Mouse (Mus musculus): ENCODE measurements around the gene Runx2. TPM values are rescaled to one million over a fixed set of nuclear protein-coding genes. Genes with fewer than 3 reads are reported as not detected.

Runx2 gene
- total RNA-seq, 2 experiments from 2014 or later, result 6.1 to 6.6 TPM

DNA sequence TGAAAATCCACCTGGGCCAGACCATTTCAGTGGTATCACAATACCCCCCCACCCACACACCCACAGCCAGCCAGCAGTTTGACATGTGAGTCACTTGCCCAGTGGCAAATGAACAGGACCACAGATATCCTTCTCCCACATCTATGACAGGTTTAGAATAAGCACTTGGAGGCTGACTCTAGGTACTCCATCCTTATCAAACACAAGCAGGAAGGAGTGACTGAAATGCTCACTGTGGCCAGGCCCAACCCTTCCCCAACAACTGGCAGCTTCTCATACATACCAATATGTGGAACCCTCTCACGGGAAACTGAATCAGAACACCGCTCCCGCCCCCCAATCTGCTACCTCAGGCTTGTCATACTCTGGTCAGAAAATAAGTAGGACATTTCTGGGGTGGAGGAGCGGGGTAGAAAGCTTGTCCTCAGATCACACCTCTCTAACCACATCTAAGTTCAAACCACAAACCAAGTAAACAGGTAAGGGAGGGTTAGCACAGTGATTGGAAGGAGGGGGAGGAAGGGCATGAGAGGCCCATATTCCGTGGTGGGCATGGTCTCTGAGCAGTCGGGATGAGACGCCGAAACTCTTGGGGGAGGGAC, 245.5 kb downstream of the Runx2 start:
- DNase-seq (ENCODE audit: low spot score in 2 of 2), result no peak
- intact Hi-C loops (cut with DNase I), result no loop called here

DNA sequence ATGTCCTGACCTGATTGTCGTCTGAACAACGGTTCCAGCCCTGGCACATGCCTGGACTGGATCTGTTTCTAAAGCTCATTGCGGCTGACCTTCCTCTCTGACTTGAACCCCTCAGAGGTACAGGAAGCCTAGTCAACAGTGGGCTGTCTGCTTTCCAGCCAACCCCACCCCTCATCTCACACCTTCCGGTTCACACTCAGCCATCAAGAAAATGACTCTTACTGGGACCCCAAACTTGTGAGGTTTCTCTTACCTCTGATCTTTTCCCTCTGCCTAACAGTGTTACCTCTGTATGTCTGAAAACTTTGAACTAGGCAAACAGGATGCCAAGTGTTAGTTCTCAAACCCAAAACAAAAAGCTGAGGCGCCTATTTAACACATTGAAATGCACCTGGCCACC, 247.6 kb downstream of the Runx2 start:
- DNase-seq (ENCODE audit: low spot score in 2 of 2), result no peak
- intact Hi-C loops (cut with DNase I), result no loop called here

DNA sequence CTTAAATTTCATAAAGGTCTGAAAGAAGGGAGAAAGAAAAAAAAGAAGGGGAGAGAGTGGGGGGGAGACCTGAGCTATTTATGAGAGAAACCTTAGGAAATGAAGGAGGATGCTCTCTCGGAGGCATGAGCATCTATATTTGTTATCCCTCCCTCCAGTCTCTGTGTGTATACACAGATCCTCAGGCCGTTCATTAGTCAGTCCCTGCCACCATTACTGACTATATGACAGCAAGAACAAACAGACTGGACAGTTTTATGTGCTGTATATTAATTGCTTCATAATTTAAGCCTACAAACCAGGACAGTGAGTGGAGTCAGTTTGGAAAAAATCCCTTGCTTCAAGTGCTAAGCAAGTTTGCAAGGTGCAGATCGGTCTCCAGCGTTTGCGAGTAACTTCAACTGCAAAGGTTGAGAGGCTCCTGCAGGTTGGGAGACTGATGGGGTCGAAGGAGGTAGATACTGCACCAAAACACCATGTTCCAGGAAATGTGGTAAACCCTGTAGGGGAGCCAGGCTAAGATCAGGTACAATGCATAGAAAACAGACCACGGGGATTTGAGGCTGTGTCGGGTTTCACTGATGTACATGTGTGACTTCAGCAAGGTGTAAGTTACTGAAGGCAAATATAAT, 248.6 kb downstream of the Runx2 start:
- DNase-seq (ENCODE audit: low spot score in 2 of 2), result no peak
- intact Hi-C loops (cut with DNase I), result no loop called here

DNA sequence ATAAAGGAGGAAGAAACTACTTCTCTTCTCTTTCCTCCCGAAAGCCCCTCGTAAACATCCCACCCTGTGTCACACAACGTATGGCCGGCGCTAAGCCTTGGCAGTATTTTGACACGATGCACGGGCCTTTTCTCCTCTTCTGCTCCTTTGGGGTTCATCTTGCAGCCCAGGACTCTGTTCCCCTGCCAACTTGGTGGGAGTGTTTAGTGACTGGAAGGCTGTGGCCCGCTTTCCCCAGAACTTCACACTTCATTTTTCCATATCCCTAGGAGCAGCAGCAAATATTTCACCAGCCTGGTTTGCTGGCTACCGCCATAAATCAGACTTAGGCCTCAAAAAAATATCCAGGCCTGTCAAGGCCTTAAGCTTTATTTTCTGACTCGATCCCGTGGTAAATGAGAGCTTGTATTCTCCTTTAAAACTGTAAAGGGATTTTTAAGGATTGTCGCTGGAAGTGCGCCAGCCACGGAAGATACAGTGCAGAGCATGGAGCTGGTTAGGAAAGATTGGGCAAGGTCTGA, 249.2 kb downstream of the Runx2 start:
- intact Hi-C loops (cut with DNase I), result no loop called here
- peak in 1 of 2 experiments; percentile 42 for DNase-seq (ENCODE audit: low spot score in 2 of 2)

DNA sequence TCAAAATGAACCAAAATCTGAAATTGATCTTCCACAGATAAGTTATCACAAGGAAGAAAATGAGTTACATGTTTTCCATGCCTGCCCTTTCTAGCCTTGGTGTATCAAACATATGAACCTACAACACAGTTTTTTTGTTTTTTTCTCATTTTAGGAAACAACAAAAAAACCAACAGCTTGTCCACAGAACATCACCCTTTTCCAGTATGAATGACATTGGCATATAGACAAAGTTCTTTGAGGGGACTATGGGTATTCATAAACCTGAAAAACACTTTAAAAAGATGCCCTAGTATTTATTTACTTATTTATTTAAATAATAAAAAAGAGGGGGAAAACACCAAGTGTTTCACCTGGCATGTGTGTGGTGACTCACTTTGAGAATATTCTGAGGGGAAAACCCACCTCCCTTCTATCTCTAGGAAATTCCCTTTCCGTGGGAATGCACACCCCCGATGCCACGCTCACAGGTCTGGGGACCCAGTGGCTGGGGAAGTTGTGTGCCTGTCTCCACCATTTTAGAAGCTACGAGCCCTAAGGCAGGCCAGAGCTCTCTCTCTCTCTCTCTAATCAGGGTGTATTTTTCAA, 249.9 kb downstream of the Runx2 start:
- intact Hi-C loops (cut with DNase I), result no loop called here
- no peak for DNase-seq (ENCODE audit: low spot score in 2 of 2)

DNA sequence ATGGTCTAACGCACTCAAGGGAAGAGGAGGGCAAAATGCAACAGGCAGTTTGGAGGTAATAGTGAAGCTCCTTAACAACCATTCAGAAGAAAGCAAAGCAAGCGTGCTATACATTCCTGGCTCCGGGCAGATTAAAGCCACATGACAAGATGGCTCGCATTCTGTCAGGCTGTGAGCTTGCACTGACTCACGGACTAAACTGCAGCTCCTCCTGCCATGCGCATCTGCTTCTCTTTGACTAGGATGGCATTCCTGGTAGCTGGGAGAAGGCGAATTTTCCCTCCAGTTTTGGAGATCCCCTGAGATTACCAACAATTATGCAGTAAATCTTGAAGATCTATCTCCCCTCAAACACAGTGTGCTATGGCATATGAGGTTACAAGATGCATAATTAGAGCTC, 254.6 kb downstream of the Runx2 start:
- intact Hi-C loops (cut with DNase I), result no loop called here
- DNase-seq (ENCODE audit: low spot score in 2 of 2), result peak in 1 of 2 experiments; percentile 10

DNA sequence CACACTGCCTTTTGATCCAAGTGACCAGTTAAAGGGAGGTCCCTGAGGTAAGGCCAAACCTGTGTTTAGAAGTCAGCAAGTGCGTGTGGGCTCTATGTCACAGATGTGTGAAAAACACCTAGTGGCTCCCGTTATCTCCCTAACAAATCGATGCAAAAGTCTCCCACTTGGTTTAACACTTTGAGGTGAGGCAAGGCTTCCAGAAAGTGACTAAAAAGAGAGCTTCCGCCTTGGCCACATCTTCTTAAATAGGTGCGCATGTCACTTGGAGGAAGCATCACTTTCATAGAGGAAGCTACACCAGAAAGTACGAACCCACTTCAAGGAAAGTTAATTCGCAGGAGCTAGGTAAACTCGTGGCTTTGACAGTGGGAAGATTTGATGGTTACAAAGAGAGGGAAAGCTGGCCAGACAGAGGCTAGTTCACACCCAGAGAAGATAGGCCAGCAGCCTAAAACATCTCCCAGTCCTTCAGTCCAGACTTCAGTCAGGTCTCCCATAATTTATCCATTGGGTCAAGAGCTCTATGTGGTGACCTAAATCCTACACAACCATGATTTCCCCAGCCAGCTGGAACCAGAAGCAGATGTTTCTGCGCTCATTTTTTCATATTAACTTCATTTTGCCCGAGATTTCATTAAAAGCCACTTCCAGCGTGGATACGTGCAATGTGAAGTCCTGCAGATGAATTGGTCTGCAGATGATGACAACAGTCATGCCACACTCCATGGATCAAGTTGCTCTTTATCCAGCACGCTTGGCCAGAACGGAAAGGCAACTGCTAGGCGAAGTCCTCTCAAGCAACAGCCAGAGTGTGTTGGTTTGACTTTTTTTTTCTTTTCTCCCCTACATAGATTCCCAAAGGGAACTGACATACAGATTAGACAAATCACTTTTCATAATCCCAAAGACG, 257.1 kb downstream of the Runx2 start:
- no peak for DNase-seq (ENCODE audit: low spot score in 2 of 2)
- intact Hi-C loops (cut with DNase I), result no loop called here

DNA sequence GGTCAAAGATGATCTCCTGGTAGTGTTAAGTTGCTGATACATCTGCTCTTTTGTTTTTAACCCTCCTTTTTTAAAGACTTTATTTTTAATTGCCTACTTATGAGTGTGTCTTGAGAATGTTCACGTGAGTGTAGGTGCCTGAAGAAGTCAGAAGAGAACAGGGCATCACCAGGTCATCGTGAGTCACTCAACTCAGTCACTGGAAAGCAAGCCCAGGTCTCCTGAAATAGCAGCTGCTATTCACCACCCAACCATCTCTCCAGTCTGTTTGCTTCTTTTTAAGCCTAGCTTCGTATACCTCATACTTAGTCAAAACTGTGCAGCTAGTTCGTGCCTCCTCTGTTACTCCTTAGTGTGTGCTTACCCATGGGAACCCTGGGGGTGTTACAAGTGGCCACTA, 259.7 kb downstream of the Runx2 start:
- intact Hi-C loops (cut with DNase I), result no loop called here
- DNase-seq (ENCODE audit: low spot score in 2 of 2), result no peak

DNA sequence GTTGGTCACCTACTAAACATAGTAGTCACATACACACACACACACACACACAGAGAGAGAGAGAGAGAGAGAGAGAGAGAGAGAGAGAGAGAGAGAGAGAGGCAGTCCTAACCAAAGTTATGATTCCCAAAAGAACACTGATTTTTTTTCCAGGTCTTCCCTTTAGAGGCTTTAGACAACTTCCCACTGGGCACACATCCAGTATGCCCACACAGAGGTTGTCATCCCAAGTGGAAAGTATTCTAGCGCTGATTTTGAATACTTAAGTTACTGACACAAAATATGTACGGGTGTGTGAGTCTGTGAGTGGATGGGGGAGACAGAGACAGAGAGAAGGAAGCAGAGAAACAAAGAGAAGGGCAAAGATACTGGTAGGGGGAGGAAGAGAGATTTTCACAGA, 265.0 kb downstream of the Runx2 start:
- no peak for DNase-seq (ENCODE audit: low spot score in 2 of 2)

DNA sequence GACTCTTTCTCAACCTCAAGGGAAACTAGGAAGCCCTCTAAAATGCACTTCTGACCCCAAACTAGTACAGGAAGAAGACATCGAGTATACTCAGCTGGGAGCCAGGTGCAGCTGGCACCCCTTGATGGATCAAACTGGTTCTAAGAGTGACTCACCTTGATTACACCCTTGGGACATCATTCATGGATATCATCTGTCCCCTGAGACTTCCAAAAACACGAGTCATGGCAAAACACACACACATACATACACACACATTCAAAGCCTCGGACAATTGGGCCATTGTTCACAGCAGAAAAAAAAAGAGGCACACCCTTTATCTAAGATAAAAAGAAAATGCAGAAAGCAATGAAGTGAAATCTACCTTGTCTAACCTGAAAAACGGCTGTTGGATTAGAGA, 266.7 kb downstream of the Runx2 start:
- intact Hi-C loops (cut with DNase I), result no loop called here
- DNase-seq (ENCODE audit: low spot score in 2 of 2), result no peak

More for the DNA sequence above, 265.0 kb downstream of the Runx2 start:
- intact Hi-C loops (cut with DNase I), result no loop called here

DNA sequence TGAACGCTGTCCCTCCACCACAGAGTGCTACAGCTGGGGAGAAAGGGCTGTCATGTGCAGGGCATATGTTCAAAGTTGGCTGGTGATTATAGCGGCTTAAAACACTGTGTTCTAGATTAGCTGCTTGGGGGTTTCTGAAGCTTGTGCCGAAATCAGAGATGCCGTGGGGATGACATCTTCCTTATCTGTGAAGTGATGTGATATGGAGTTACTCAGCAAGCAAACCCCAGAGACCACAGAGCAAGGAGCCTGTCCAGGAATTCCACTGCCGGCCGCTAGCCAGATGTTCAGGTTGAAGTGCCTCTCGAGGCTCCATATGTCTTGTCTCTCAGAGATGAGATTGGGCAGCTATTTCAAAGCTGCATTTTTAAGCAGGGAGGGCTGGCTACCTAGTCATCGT, 267.8 kb downstream of the Runx2 start:
- intact Hi-C loops (cut with DNase I), result no loop called here
- DNase-seq (ENCODE audit: low spot score in 2 of 2), result no peak

DNA sequence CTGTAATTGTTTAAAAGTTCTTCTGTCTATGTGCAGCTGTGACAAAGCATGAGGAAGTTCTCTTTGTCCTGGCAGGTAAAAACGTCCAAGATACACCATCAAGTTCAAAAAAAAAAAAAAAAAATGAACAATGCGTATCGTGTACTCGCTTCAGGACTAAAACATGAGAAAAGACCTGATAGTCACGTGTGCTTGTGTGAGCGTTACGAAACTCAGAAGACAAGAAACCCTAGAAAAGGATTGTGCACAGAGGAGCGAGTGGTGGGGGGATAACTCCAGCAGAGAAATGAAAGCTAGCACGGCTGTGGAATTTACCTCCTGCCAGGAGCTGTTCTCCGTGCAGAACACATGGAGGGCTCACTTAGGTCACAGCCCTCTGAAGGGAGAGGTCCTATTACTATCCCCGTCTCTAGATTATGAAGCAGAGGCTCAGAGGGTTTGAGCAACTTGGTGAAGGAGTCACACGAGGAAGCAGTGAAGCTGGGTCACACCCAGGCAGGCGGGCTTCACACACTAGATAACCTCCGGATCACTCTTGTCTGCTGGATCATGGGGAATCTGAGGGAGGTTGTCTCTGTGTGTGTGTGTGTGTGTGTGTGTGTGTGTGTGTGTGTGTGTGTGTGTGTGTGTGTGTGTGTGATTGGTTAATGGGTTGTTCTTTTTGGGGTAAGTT, 269.3 kb downstream of the Runx2 start:
- DNase-seq (ENCODE audit: low spot score in 2 of 2), result no peak
- intact Hi-C loops (cut with DNase I), result no loop called here

DNA sequence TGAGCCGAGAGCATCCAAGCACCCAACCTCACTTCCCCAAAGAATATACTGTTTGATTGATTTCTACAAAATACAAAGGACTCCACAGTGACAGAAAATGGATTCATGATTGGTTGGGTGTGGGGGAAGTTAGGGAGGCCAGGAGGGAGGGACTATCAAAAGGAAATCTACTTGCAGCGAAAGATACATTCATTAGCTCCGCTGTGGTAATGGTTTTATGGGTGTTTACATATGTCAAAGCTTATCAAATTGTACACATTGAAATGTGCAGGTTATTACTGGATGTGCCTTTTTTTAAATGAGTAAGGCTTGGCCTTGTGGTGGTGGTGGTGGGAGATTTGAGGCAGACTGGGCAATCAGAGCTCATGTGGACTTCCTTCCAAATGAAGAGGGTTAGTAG, 271.9 kb downstream of the Runx2 start:
- intact Hi-C loops (cut with DNase I), result no loop called here
- no peak for DNase-seq (ENCODE audit: low spot score in 2 of 2)

DNA sequence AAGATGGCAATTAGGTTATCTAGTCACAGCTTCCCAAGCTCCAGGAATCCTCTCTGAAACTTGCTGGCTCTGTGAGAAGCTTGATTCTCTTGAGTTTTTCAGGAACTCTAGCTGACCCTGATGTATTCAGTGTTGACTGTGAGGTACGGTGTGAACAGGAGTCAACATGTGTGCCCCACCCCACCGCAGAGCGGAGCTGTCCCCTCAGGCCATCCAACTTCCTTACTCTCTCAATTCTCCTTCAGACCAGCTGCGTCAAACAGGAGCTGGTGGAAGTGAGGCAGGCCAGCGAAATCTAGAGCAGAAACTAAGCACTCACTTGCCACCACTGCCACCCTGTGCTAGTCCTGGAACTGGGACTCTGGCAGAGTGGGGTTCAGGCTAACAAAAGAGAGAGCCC, 273.9 kb downstream of the Runx2 start:
- no peak for DNase-seq (ENCODE audit: low spot score in 2 of 2)
- intact Hi-C loops (cut with DNase I), result no loop called here

DNA sequence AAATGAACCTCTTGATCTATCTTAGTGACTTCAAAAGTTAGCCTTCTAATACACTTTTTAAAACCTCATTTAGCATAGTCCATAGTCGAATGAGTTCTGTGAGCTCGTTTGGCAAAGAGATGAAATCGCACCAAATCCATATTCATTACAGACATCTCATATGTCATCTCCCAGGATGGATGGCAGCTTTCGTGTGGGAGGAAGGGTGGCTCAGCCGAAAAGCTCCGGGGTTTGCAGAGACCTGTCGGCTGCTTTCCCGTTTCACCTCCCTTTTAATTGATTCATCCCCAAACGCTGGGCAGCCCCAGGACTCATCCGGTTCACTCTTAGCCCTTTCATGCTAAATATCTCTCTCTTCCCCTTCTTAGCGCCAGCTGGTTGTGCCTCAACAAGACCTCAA, 275.7 kb downstream of the Runx2 start:
- peak; percentile 37 to 51 for DNase-seq (ENCODE audit: low spot score in 2 of 2)
- intact Hi-C loops (cut with DNase I), result no loop called here

DNA sequence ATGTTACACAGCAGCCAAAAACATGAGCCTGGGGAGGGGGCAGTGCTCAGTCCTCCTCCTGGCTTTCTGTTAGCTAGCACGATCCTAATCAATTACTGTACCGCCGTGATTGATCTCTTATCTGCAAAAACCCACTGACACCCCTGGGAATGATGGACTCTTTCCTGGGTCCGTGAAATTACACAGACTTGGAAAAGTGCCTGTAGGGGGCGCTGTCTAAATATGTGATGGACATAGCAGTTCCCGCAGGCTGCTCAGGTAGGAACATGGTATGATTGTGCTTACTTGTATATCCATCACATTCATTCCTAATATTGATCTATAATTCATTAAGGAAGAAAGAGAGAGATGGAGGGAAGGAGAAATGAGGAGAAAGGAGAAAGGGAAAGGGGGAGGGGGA, 284.6 kb downstream of the Runx2 start:
- peak in 1 of 2 experiments; percentile 16 for DNase-seq (ENCODE audit: low spot score in 2 of 2)
- intact Hi-C loops (cut with DNase I), result no loop called here

DNA sequence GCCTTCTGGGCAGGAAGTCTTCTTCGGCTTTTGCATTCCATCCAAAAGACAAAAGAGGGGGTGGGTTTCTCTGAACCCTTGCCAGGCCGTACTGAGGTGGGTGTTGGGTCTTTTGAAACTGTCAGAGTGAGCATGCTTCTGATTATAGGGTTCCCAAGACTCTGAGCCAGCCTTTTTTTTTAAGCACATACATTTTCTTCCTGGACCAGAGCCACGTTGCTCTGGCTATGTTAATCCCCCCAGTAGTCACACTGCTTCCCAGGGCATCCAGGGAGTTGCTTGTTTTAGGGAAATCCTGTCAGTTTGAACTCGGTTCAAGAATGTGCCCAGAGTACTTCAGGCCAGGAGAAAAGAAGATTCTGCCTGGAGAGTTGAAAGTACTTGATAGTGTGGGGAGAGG, 286.0 kb downstream of the Runx2 start:
- intact Hi-C loops (cut with DNase I), result no loop called here
- no peak for DNase-seq (ENCODE audit: low spot score in 2 of 2)

DNA sequence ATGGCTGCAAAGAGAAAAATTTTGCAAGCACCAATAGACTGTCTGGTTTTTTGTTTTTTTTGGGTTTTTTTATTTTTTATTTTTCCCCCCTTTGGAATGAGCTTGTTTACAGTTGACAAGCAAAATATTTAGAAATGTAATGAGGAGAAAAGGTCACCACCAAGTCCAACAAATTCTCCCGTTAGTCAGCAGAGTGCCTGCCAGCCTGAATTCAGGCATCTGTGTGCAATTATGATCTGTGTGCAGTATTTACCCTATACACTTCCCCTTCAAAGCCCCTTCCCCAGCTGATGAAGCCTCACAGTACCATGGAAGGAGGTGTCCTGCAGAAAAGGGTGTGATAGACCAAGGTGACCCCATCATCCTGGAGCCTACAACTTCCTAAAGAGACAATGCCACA, 290.5 kb downstream of the Runx2 start:
- no peak for DNase-seq (ENCODE audit: low spot score in 2 of 2)

DNA sequence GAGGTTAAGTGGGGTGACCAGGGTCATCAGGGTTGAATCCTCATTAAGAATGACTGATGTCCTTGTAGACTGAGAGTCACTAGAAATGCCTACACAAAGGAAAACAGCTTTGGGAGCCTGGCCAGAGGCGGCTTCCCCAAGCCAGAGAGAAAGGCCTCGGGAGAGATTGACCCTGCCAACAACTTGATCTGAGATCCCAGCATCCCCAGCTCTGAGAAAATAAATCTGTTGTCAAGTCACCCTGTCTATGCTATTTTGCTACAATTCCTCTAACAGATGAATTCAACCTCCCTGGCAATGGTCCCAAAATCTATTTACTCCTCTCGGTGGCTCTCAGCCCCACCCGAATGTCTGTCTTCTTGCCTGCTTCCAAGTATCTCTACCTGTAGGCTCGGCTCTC, 291.7 kb downstream of the Runx2 start:
- DNase-seq (ENCODE audit: low spot score in 2 of 2), result no peak
- intact Hi-C loops (cut with DNase I), result no loop called here

More for the DNA sequence above, 290.5 kb downstream of the Runx2 start:
- intact Hi-C loops (cut with DNase I), result no loop called here
